In genomic region chr10:87485721-87486620, GRCm38 (mm10) we compare ENCODE assay signal across 9 mouse cellular contexts. TPM values are rescaled to one million over a fixed set of nuclear protein-coding genes. Genes with fewer than 3 reads are reported as not detected.
DNase-seq lines count a peak whose midpoint lies in the region; ATAC-seq and TF ChIP-seq lines count a peak whose summit lies in the region.
"Had no signal": no experiment of that assay in that cellular context is flagged by ENCODE, and none has a peak within 500 bp of the region (broad histone marks: within the 10 kb centered on the region; RNA-seq: fewer than 3 reads in every experiment).

No protein-coding gene starts in this region.

- no peak overlapping the region for H3K4me3 ChIP-seq in ES-E14 (ENCODE audit: insufficient read depth in 1 of 2, low read depth in 1 of 2, low read length in 2 of 2, poor library complexity in 1 of 2, severe bottlenecking in 1 of 2)
- H3K4me3 ChIP-seq in hindbrain, embryonic 13.5 days, result peak overlapping the region; percentile 38
- H3K4me3 ChIP-seq in neural tube, embryonic 15.5 days (replicated peaks), result peak overlapping the region; percentile 46
- H3K4me3 ChIP-seq in lung, adult 2 months (replicated peaks; ENCODE audit: extremely low read depth, low read depth, low read length), result no peak overlapping the region

- no peak overlapping the region for H3K9ac ChIP-seq in ES-E14 (ENCODE audit: insufficient read depth, low read depth, low read length, poor library complexity, severe bottlenecking)
- H3K9ac ChIP-seq in hindbrain, embryonic 13.5 days, result peak overlapping the region; percentile 66
- peak overlapping the region; percentile 56 for H3K9ac ChIP-seq in neural tube, embryonic 15.5 days (replicated peaks)

- H3K27ac ChIP-seq in ES-E14 (ENCODE audit: insufficient read depth, low read depth, low read length, poor library complexity, severe bottlenecking), result no peak overlapping the region
- peak overlapping the region; percentile 80 for H3K27ac ChIP-seq in hindbrain, embryonic 13.5 days
- H3K27ac ChIP-seq in neural tube, embryonic 15.5 days (replicated peaks), result peak overlapping the region; percentile 72

- peak; percentile 74 for ATAC-seq in hindbrain, embryonic 13.5 days (ENCODE audit: low FRiP score)
- ATAC-seq in neural tube, embryonic 15.5 days (ENCODE audit: low FRiP score), result peak; percentile 85

- H3K4me2 ChIP-seq in hindbrain, embryonic 13.5 days, result peak overlapping the region; percentile 79
- peak overlapping the region; percentile 92 for H3K4me2 ChIP-seq in neural tube, embryonic 15.5 days

- WGBS in hindbrain, embryonic 13.5 days, result under 1% methylated on average over 33 of the region's 33 CpGs
- WGBS in neural tube, embryonic 15.5 days, result under 1% methylated on average over 33 of the region's 33 CpGs
- WGBS in lung, adult 2 months, result under 1% methylated on average over 33 of the region's 33 CpGs

- in situ Hi-C loops in ES-E14 (cut with MboI; ENCODE audit: low sequenced_read_pairs in 2 of 2, unreplicated experiment in 2 of 2), result no loop called here

- DNase-seq in ES-E14 (ENCODE audit: low read depth, low spot score), result no peak
- DNase-seq in brain, adult 2 months (ENCODE audit: low read depth, low spot score), result peak; percentile 84
- peak; percentile 51 to 56 for DNase-seq in left cerebral cortex, postnatal 36 days (ENCODE audit: low spot score in 2 of 2)
- DNase-seq in urinary bladder, postnatal 4 days (ENCODE audit: low spot score in 2 of 2), result no peak
- no peak for DNase-seq in lung, adult 2 months
- no peak for DNase-seq in adrenal gland, adult 2 months

- no peak for TF ChIP-seq CTCF in lung, adult 2 months (IDR thresholded peaks at IDR 0.05; ENCODE audit: insufficient read depth, low read length)

- no peaks in the 10 kb centered on the region for H3K36me3 ChIP-seq in ES-E14 (ENCODE audit: control insufficient read depth, insufficient read depth, low read length, poor library complexity, severe bottlenecking)
- H3K36me3 ChIP-seq in hindbrain, embryonic 13.5 days, result no peaks in the 10 kb centered on the region
- no peaks in the 10 kb centered on the region for H3K36me3 ChIP-seq in neural tube, embryonic 15.5 days

- no peak for TF ChIP-seq POLR2A in lung, adult 2 months (IDR thresholded peaks at IDR 0.05; ENCODE audit: borderline replicate concordance, extremely low read depth, low read depth, low read length)

- H3K9me3 ChIP-seq in ES-E14 (ENCODE audit: control insufficient read depth, insufficient read depth, low read depth, low read length), result no peaks in the 10 kb centered on the region
- no peaks in the 10 kb centered on the region for H3K9me3 ChIP-seq in hindbrain, embryonic 13.5 days
- H3K9me3 ChIP-seq in neural tube, embryonic 15.5 days (replicated peaks), result no peaks in the 10 kb centered on the region

- peaks cover 19% of the 10 kb centered on the region for H3K27me3 ChIP-seq in hindbrain, embryonic 13.5 days
- no peaks in the 10 kb centered on the region; the same call in 1 of the 2 replicates for H3K27me3 ChIP-seq in neural tube, embryonic 15.5 days (replicated peaks)

- peaks cover 2 to 7% of the 10 kb centered on the region in 2 experiments; a peak in 1 of 4 replicates for H3K4me1 ChIP-seq in ES-E14 (ENCODE audit: control insufficient read depth in 2 of 2, insufficient read depth in 2 of 2, low read length in 2 of 2, poor library complexity in 1 of 2)
- peaks cover 52% of the 10 kb centered on the region for H3K4me1 ChIP-seq in hindbrain, embryonic 13.5 days (replicated peaks)
- H3K4me1 ChIP-seq in neural tube, embryonic 15.5 days, result peaks cover 47% of the 10 kb centered on the region
- no peaks in the 10 kb centered on the region for H3K4me1 ChIP-seq in lung, adult 2 months (ENCODE audit: control insufficient read depth, insufficient read depth, low read length)

- intact Hi-C loops in left cerebral cortex, postnatal 36 days (cut with DNase I), result loop anchor here (10.0 kb wide), 1 partner anchor 151 kb away; no protein-coding TSS in a partner anchor

TF ChIP-seq in ES-E14, 5 proteins besides CTCF, POLR2A, EP300 and RAD21:
- TF ChIP-seq MAFK (IDR thresholded peaks at IDR 0.05; ENCODE audit: insufficient read depth, low read depth, low read length) (0 out of 2 replicates have a peak, but pooled peaks have one; percentile 45), ZNF384 (IDR thresholded peaks at IDR 0.05; ENCODE audit: low read depth, low read length) (no peak), HCFC1 (IDR thresholded peaks at IDR 0.05; ENCODE audit: borderline replicate concordance, insufficient read depth, low read length) (no peak), CHD2 (IDR thresholded peaks at IDR 0.05; ENCODE audit: low read depth, low read length) (no peak), ZC3H11A (IDR thresholded peaks at IDR 0.05; ENCODE audit: borderline replicate concordance, low read depth, low read length) (no peak)

RNA-seq across cellular contexts. Expression of gene Ascl1, which starts 7.5 kb away (rescaled TPM):
- 0.22 TPM in 1 of 2 replicates, not detected in the other for total RNA-seq in ES-E14 (2012; rRNA removed)
- 15.1 and 15.7 TPM in 2 replicates for polyA plus RNA-seq in hindbrain, embryonic 13.5 days (2015; fragmentation: Nextera tagmentation; extraction: Ambion mirVana)
- 1 to 10 TPM; 5.8 to 7.2 TPM for total RNA-seq in left cerebral cortex, postnatal 36 days (2021)
- 5.2 and 7.4 TPM in 2 replicates for polyA plus RNA-seq in neural tube, embryonic 15.5 days (2015; fragmentation: Nextera tagmentation; extraction: Ambion mirVana)
- polyA plus RNA-seq in lung, adult 2 months (2012; rRNA removed), result 0.98 and 1.5 TPM in 2 replicates
- 1 to 10 TPM in 1 of 2 experiments, under 1 TPM in 1; 0.58 to 1.8 TPM for total RNA-seq in adrenal gland, adult 2 months (2021)
- 1.8 and 2.1 TPM in 2 replicates for polyA plus RNA-seq in adrenal gland, adult 2 months (2012; rRNA removed)
- polyA plus RNA-seq: testis, adult 2 months had no signal

RNA-seq across cellular contexts. Expression of gene Pah, which starts 35.6 kb away (rescaled TPM):
- not detected in 2 replicates for total RNA-seq in ES-E14 (2012; rRNA removed)
- not detected in 2 replicates for polyA plus RNA-seq in hindbrain, embryonic 13.5 days (2015; fragmentation: Nextera tagmentation; extraction: Ambion mirVana)
- total RNA-seq in left cerebral cortex, postnatal 36 days (2021), result under 1 TPM; 0.20 to 0.97 TPM
- 0.36 TPM in 1 of 2 replicates, not detected in the other for polyA plus RNA-seq in neural tube, embryonic 15.5 days (2015; fragmentation: Nextera tagmentation; extraction: Ambion mirVana)
- polyA plus RNA-seq in lung, adult 2 months (2012; rRNA removed), result 0.25 TPM in 1 of 2 replicates, not detected in the other
- 1 to 10 TPM in 1 of 2 experiments, not detected in 1; 2.6 TPM for total RNA-seq in adrenal gland, adult 2 months (2021)
- 0.36 TPM in 1 of 2 replicates, not detected in the other for polyA plus RNA-seq in adrenal gland, adult 2 months (2012; rRNA removed)

Comparison
In these comparisons a context has a peak if more than half of its experiments do, and no peak if none do; other contexts are left out.
1. DNase-seq: peak in brain, adult 2 months (single experiment) and left cerebral cortex, postnatal 36 days (2 of 2); none in ES-E14 (single experiment), urinary bladder, postnatal 4 days (0 of 2), lung, adult 2 months (single experiment) and adrenal gland, adult 2 months (single experiment).
2. H3K4me3 ChIP-seq: peak in hindbrain, embryonic 13.5 days (single experiment) and neural tube, embryonic 15.5 days (single experiment); none in ES-E14 (0 of 2) and lung, adult 2 months (single experiment).